Mouse (Mus musculus): Measurements from ENCODE around the gene Prr29. TPM values are rescaled to one million over a fixed set of nuclear protein-coding genes. Genes with fewer than 3 reads are reported as not detected.

Gene Prr29
- polyA plus RNA-seq, 1 experiment from 2014 or later, result 8.9 TPM

GRCm38 (mm10) chr11:106366316-106366715, 1.0 kb downstream of the Prr29 start:
- peak; percentile 59 for ATAC-seq
- Histone ChIP-seq H3K9me3 (ENCODE audit: low read length) (no peaks in the 10 kb centered on the region), H3K27ac (ENCODE audit: low read length) (no peak overlapping the region), H3K4me3 (ENCODE audit: low read depth, low read length) (no peak overlapping the region), H3K4me1 (ENCODE audit: insufficient read depth, low read depth, low read length) (peaks cover 13% of the 10 kb centered on the region), H3K4me2 (replicated peaks; ENCODE audit: low read depth, low read length) (no peak overlapping the region), H3K9ac (replicated peaks; ENCODE audit: low read depth) (no peak overlapping the region), H3K27me3 (replicated peaks; ENCODE audit: insufficient read depth, low read length) (no peaks in the 10 kb centered on the region), H3K36me3 (ENCODE audit: insufficient read depth, low read length) (no peaks in the 10 kb centered on the region)
- peak; percentile 87 for DNase-seq (ENCODE audit: low spot score)
- 5% methylated on average over 3 of the region's 3 CpGs for WGBS
- TF ChIP-seq EP300 (IDR thresholded peaks at IDR 0.05) (no peak), CTCF (IDR thresholded peaks at IDR 0.05) (peak; percentile 96)

- Histone ChIP-seq H3K9me3 (ENCODE audit: low read length) (no peaks in the 10 kb centered on the region), H3K27me3 (replicated peaks; ENCODE audit: insufficient read depth, low read length) (no peaks in the 10 kb centered on the region), H3K27ac (ENCODE audit: low read length) (no peak overlapping the region), H3K36me3 (ENCODE audit: insufficient read depth, low read length) (no peaks in the 10 kb centered on the region; the same call in 1 of the 2 replicates), H3K4me3 (ENCODE audit: low read depth, low read length) (no peak overlapping the region), H3K4me1 (ENCODE audit: insufficient read depth, low read depth, low read length) (0 out of 2 replicates have a peak, but pooled peaks cover 3% of the 10 kb centered on the region), H3K9ac (replicated peaks; ENCODE audit: low read depth) (0 out of 2 replicates have a peak overlapping the region, but pooled peaks have one; percentile 8), H3K4me2 (replicated peaks; ENCODE audit: low read depth, low read length) (no peak overlapping the region)
- ATAC-seq, result peak; percentile 49
- TF ChIP-seq EP300 (IDR thresholded peaks at IDR 0.05) (no peak), CTCF (IDR thresholded peaks at IDR 0.05) (no peak)
- no peak for DNase-seq (ENCODE audit: low spot score)
- WGBS, result 22% methylated on average over 11 of the region's 11 CpGs
Observed at GRCm38 (mm10) chr11:106373998-106374397, 8.7 kb downstream of the Prr29 start.

GRCm38 (mm10) chr11:106374559-106374958, 9.3 kb downstream of the Prr29 start:
- TF ChIP-seq EP300 (IDR thresholded peaks at IDR 0.05) (no peak), CTCF (IDR thresholded peaks at IDR 0.05) (no peak)
- H3K4me3 ChIP-seq (ENCODE audit: low read depth, low read length), result no peak overlapping the region
- no peaks in the 10 kb centered on the region; the same call in 1 of the 2 replicates for H3K36me3 ChIP-seq (ENCODE audit: insufficient read depth, low read length)
- DNase-seq (ENCODE audit: low spot score) (peak; percentile 54), ATAC-seq (peak; percentile 83)
- H3K27ac ChIP-seq (ENCODE audit: low read length), result peak overlapping the region; percentile 5; the same call in 1 of the 2 replicates
- H3K4me1 ChIP-seq (ENCODE audit: insufficient read depth, low read depth, low read length), result 0 out of 2 replicates have a peak, but pooled peaks cover 3% of the 10 kb centered on the region
- H3K9ac ChIP-seq (replicated peaks; ENCODE audit: low read depth), result 0 out of 2 replicates have a peak overlapping the region, but pooled peaks have one; percentile 8
- no peak overlapping the region for H3K4me2 ChIP-seq (replicated peaks; ENCODE audit: low read depth, low read length)
- H3K27me3 ChIP-seq (replicated peaks; ENCODE audit: insufficient read depth, low read length), result no peaks in the 10 kb centered on the region
- no peaks in the 10 kb centered on the region for H3K9me3 ChIP-seq (ENCODE audit: low read length)
- 24% methylated on average over 9 of the region's 9 CpGs for WGBS

GRCm38 (mm10) chr11:106374979-106375378, 9.7 kb downstream of the Prr29 start:
- no peak for DNase-seq (ENCODE audit: low spot score)
- TF ChIP-seq CTCF (IDR thresholded peaks at IDR 0.05), result no peak
- no peak for TF ChIP-seq EP300 (IDR thresholded peaks at IDR 0.05)
- H3K27me3 ChIP-seq (replicated peaks; ENCODE audit: insufficient read depth, low read length), result no peaks in the 10 kb centered on the region
- ATAC-seq, result no peak; the same call in 1 of the 2 replicates
- H3K9ac ChIP-seq (replicated peaks; ENCODE audit: low read depth), result no peak overlapping the region
- H3K4me2 ChIP-seq (replicated peaks; ENCODE audit: low read depth, low read length), result no peak overlapping the region
- WGBS, result 62% methylated on average over 5 of the region's 5 CpGs
- no peak overlapping the region for H3K4me3 ChIP-seq (ENCODE audit: low read depth, low read length)
- H3K27ac ChIP-seq (ENCODE audit: low read length), result no peak overlapping the region
- no peaks in the 10 kb centered on the region; the same call in 1 of the 2 replicates for H3K36me3 ChIP-seq (ENCODE audit: insufficient read depth, low read length)
- H3K9me3 ChIP-seq (ENCODE audit: low read length), result no peaks in the 10 kb centered on the region
- H3K4me1 ChIP-seq (ENCODE audit: insufficient read depth, low read depth, low read length), result 0 out of 2 replicates have a peak, but pooled peaks cover 3% of the 10 kb centered on the region

DNA sequence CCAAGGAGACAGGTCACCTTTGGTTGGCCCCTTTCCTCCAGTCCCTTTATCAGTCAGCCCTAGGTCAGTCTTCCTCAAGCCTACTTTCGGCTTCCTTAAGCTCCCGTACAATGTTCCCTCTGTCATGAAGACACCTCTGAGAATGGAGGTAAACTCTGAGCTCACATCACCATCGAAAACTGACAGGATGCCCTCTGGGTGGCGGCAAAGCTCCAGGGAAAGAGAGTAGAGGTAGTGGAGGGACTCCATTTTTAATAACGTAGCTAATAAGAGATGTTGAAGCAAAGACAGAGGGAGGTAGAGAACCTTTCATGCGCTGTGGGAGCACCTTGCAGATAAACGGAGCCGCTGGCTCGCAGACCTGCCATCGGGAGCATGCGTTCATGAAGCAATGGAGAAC, 15.7 kb downstream of the Prr29 start:
- Histone ChIP-seq H3K4me2 (replicated peaks; ENCODE audit: low read depth, low read length) (peak overlapping the region; percentile 48), H3K9me3 (ENCODE audit: low read length) (no peaks in the 10 kb centered on the region), H3K4me1 (ENCODE audit: insufficient read depth, low read depth, low read length) (no peaks in the 10 kb centered on the region), H3K4me3 (ENCODE audit: low read depth, low read length) (peak overlapping the region; percentile 37), H3K27me3 (replicated peaks; ENCODE audit: insufficient read depth, low read length) (no peaks in the 10 kb centered on the region), H3K36me3 (ENCODE audit: insufficient read depth, low read length) (no peaks in the 10 kb centered on the region; the same call in 1 of the 2 replicates), H3K9ac (replicated peaks; ENCODE audit: low read depth) (no peak overlapping the region), H3K27ac (ENCODE audit: low read length) (no peak overlapping the region)
- peak; percentile 63 for TF ChIP-seq CTCF (IDR thresholded peaks at IDR 0.05)
- no peak for TF ChIP-seq EP300 (IDR thresholded peaks at IDR 0.05)
- ATAC-seq (no peak), DNase-seq (ENCODE audit: low spot score) (no peak)
- 70% methylated on average over 11 of the region's 11 CpGs for WGBS

- no peaks in the 10 kb centered on the region for H3K27me3 ChIP-seq (replicated peaks; ENCODE audit: insufficient read depth, low read length)
- H3K9ac ChIP-seq (replicated peaks; ENCODE audit: low read depth), result peak overlapping the region; percentile 36
- TF ChIP-seq EP300 (IDR thresholded peaks at IDR 0.05) (no peak), CTCF (IDR thresholded peaks at IDR 0.05) (peak; percentile 53)
- WGBS, result 54% methylated on average over 7 of the region's 7 CpGs
- H3K9me3 ChIP-seq (ENCODE audit: low read length), result no peaks in the 10 kb centered on the region
- no peaks in the 10 kb centered on the region; the same call in 1 of the 2 replicates for H3K36me3 ChIP-seq (ENCODE audit: insufficient read depth, low read length)
- peak overlapping the region; percentile 91 for H3K27ac ChIP-seq (ENCODE audit: low read length)
- no peaks in the 10 kb centered on the region for H3K4me1 ChIP-seq (ENCODE audit: insufficient read depth, low read depth, low read length)
- peak overlapping the region; percentile 48 for H3K4me2 ChIP-seq (replicated peaks; ENCODE audit: low read depth, low read length)
- DNase-seq (ENCODE audit: low spot score), result peak; percentile 59
- peak overlapping the region; percentile 37 for H3K4me3 ChIP-seq (ENCODE audit: low read depth, low read length)
- ATAC-seq, result peak; percentile 50
Observed at GRCm38 (mm10) chr11:106381883-106382282, 16.6 kb downstream of the Prr29 start.

Measured in lung, postnatal 0 days (tissue).